Mouse (Mus musculus): ENCODE data around the gene Ascl5. TPM values are rescaled to one million over a fixed set of nuclear protein-coding genes. Genes with fewer than 3 reads are reported as not detected.

Gene Ascl5
- total and polyA plus RNA-seq, 2 experiments from 2014 or later, result not detected

DNA sequence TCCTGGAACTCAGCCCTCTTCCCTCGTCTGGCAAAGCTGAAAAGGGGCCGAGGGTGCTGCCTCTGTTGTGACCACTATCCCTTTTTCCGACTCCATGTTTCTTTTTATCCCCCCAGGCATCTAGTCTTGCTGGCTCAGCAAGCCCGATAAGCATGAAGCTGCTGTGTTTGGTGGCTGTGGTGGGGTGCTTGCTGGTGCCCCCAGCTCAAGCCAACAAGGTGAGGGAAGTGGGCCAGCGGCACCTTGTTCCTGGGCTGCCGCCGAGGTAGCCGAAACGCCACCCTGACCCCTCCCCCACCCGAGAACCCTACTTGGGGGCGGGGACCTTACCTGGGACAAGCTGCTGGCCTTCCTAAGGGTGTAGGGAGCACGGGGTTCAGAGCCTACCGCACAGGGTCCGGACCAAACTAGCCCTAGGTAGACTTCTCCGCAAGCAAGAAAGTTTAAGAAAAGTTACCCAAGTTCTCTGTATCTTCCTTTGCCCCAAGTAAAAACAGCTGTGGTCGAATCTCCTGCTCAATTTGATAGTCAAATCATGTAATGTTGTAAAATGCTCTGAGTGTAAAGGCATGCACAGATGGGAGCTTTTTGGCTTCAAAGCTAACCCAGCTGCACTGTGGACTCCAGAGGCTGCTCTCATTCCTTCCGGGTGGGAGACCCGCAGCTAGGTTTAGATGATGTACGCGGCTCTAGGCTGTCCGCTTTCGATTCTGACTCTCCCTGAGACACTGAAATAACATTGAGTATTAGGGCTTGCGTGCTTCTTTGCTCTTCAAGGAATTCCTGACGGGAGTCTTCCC, 32.0 kb upstream of the Ascl5 start:
- peak overlapping the region; percentile 23; the same call in 1 of the 2 replicates for H3K27ac ChIP-seq (ENCODE audit: low read depth)
- peaks cover 9% of the 10 kb centered on the region; the same call in 1 of the 2 replicates for H3K36me3 ChIP-seq (replicated peaks; ENCODE audit: control insufficient read depth, insufficient read depth, low read length)
- H3K4me1 ChIP-seq (ENCODE audit: control insufficient read depth, insufficient read depth), result 0 out of 2 replicates have a peak, but pooled peaks cover 12% of the 10 kb centered on the region
- TF ChIP-seq CTCF (IDR thresholded peaks at IDR 0.05; ENCODE audit: low read depth), result no peak
- TF ChIP-seq EP300 (IDR thresholded peaks at IDR 0.05; ENCODE audit: low read depth), result no peak
- peak overlapping the region; percentile 87 for H3K9ac ChIP-seq (replicated peaks; ENCODE audit: low read depth, low read length)
- peak overlapping the region; percentile 97 for H3K4me3 ChIP-seq (ENCODE audit: low read depth, low read length)
- H3K9me3 ChIP-seq (replicated peaks; ENCODE audit: control insufficient read depth, low read length), result no peaks in the 10 kb centered on the region
- DNase-seq (ENCODE audit: low spot score) (no peak), ATAC-seq (ENCODE audit: insufficient read depth, low read depth) (peak; percentile 27)
- H3K4me2 ChIP-seq (ENCODE audit: low read depth, low read length), result peak overlapping the region; percentile 96
- no peaks in the 10 kb centered on the region for H3K27me3 ChIP-seq (ENCODE audit: control insufficient read depth, insufficient read depth, low read length)
- WGBS, result 6% methylated on average over 24 of the region's 24 CpGs

DNA sequence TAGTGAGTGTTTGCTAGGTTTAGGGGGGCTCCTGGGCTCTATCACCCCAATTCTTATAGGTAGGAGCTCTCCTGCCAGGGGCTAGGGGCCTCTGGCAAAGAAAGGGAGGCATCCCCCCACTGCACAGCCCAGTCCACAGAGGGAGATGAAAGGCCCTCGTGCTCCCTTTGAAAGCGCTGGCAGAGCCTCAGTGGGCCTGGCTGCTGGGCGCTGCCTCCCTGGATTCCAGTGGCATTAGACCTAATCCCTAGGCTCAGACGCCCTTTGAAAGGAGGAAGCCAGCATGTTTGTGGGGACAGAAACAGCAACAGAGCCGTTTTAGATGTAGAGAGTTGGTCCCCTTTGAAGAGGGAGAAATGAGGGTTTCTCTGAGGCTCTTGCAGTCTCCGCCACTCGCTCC, 20.4 kb upstream of the Ascl5 start:
- Histone ChIP-seq H3K27ac (ENCODE audit: low read depth) (no peak overlapping the region), H3K4me3 (ENCODE audit: low read depth, low read length) (no peak overlapping the region), H3K4me2 (ENCODE audit: low read depth, low read length) (no peak overlapping the region), H3K4me1 (ENCODE audit: control insufficient read depth, insufficient read depth) (no peaks in the 10 kb centered on the region), H3K9ac (replicated peaks; ENCODE audit: low read depth, low read length) (no peak overlapping the region), H3K9me3 (replicated peaks; ENCODE audit: control insufficient read depth, low read length) (no peaks in the 10 kb centered on the region), H3K27me3 (ENCODE audit: control insufficient read depth, insufficient read depth, low read length) (no peaks in the 10 kb centered on the region), H3K36me3 (replicated peaks; ENCODE audit: control insufficient read depth, insufficient read depth, low read length) (peaks cover 77% of the 10 kb centered on the region)
- ATAC-seq (ENCODE audit: insufficient read depth, low read depth) (no peak), DNase-seq (ENCODE audit: low spot score) (no peak)
- WGBS, result 77% methylated on average over 7 of the region's 7 CpGs
- no peak for TF ChIP-seq CTCF (IDR thresholded peaks at IDR 0.05; ENCODE audit: low read depth)
- TF ChIP-seq EP300 (IDR thresholded peaks at IDR 0.05; ENCODE audit: low read depth), result no peak

DNA sequence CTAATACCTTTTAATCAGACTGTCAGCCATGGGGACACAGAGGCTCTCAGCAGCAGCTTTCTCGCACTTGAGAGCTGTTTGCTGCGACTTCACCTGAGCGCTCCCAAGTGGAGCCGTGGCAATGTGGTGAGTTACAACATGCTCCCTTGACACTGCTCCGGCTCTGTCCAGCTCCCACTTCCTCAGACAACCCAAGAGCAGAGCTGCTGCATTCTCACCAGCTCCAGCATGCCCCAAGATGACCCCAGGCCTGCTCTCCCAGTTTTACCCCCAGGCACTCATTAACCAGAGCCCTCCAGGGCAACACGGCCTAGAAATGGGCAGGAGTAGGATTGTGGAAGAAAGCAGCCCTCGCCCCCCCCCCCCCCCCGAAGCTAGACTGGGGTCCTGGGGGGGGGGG, 18.9 kb upstream of the Ascl5 start:
- ATAC-seq (ENCODE audit: insufficient read depth, low read depth), result no peak

DNA sequence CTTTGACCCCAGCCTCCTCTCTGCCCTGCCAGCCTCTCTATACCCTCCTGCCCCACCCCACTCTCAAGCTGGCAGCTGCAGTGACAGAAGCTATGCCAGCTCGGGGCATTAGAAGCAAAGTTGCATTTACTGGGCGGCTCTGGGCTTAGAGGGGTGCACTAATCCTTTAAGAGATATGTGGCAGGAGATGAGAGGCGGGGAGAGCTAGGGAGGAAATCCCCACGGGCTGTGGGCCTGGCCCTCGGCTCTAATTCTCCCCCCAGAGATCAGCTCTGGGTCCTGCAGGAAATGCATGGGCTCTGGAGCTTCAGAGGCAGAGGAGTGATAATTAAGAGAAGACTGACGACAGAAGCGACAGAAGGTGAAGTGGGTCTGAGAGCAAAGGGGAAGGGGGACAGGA, 17.6 kb upstream of the Ascl5 start:
- ATAC-seq (ENCODE audit: insufficient read depth, low read depth), result no peak
- no peaks in the 10 kb centered on the region for H3K9me3 ChIP-seq (replicated peaks; ENCODE audit: control insufficient read depth, low read length)
- H3K36me3 ChIP-seq (replicated peaks; ENCODE audit: control insufficient read depth, insufficient read depth, low read length), result peaks cover 51% of the 10 kb centered on the region
- TF ChIP-seq CTCF (IDR thresholded peaks at IDR 0.05; ENCODE audit: low read depth) (no peak), EP300 (IDR thresholded peaks at IDR 0.05; ENCODE audit: low read depth) (no peak)
- H3K4me1 ChIP-seq (ENCODE audit: control insufficient read depth, insufficient read depth), result no peaks in the 10 kb centered on the region
- no peak overlapping the region for H3K4me2 ChIP-seq (ENCODE audit: low read depth, low read length)
- H3K4me3 ChIP-seq (ENCODE audit: low read depth, low read length), result no peak overlapping the region
- H3K27me3 ChIP-seq (ENCODE audit: control insufficient read depth, insufficient read depth, low read length), result no peaks in the 10 kb centered on the region
- no peak overlapping the region for H3K9ac ChIP-seq (replicated peaks; ENCODE audit: low read depth, low read length)
- 49% methylated on average over 7 of the region's 7 CpGs for WGBS
- DNase-seq (ENCODE audit: low spot score), result no peak
- no peak overlapping the region for H3K27ac ChIP-seq (ENCODE audit: low read depth)

More for the DNA sequence above, 18.9 kb upstream of the Ascl5 start:
- no peaks in the 10 kb centered on the region for H3K9me3 ChIP-seq (replicated peaks; ENCODE audit: control insufficient read depth, low read length)
- H3K27ac ChIP-seq (ENCODE audit: low read depth), result no peak overlapping the region
- no peak overlapping the region for H3K4me2 ChIP-seq (ENCODE audit: low read depth, low read length)
- peaks cover 64% of the 10 kb centered on the region for H3K36me3 ChIP-seq (replicated peaks; ENCODE audit: control insufficient read depth, insufficient read depth, low read length)
- H3K4me3 ChIP-seq (ENCODE audit: low read depth, low read length), result no peak overlapping the region
- no peak for DNase-seq (ENCODE audit: low spot score)
- no peaks in the 10 kb centered on the region for H3K27me3 ChIP-seq (ENCODE audit: control insufficient read depth, insufficient read depth, low read length)
- H3K4me1 ChIP-seq (ENCODE audit: control insufficient read depth, insufficient read depth), result no peaks in the 10 kb centered on the region
- H3K9ac ChIP-seq (replicated peaks; ENCODE audit: low read depth, low read length), result no peak overlapping the region
- 80% methylated on average over 6 of the region's 8 CpGs for whole genome bisulfite sequencing
- TF ChIP-seq CTCF (IDR thresholded peaks at IDR 0.05; ENCODE audit: low read depth) (no peak), EP300 (IDR thresholded peaks at IDR 0.05; ENCODE audit: low read depth) (no peak)

DNA sequence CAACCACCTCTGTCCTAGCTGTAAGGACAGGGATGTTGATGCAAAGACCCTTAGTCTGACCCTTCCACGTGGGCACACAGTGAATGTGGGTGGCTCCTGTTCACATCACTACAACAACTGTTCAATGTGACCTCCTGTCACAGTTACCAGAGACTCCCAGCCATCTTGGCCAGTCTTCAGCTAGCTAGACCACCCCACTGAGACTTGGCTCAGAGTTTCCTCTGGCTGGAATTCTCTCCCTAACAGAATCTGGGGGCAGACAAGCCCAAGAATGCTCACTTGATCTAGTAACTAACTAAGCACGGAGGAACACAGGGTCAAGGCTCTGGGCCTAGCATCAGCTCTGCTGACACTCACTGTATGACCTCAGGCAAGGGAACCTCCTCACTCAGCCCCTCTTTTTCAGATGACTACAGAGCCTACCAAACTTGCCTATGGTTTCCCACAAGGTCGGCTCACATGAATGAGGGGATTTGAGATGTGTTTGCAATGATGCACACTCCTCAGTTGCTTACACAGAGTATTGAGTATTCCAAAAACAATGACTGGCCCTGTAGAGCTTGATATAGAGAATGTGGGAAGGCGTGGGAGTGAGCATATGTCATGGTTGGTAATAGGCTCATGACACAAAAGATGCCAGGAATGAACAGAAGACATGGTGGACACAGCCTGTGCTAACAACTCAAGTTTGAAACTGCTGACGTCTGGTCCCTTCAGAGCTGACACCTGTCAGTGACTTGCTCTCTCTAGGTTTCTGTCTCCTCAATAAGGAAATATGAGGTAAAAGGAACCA, 11.7 kb upstream of the Ascl5 start:
- no peak overlapping the region for H3K4me3 ChIP-seq (ENCODE audit: low read depth, low read length)
- no peak for DNase-seq (ENCODE audit: low spot score)
- ATAC-seq (ENCODE audit: insufficient read depth, low read depth), result no peak
- no peak overlapping the region for H3K4me2 ChIP-seq (ENCODE audit: low read depth, low read length)
- H3K4me1 ChIP-seq (ENCODE audit: control insufficient read depth, insufficient read depth), result no peaks in the 10 kb centered on the region
- H3K36me3 ChIP-seq (replicated peaks; ENCODE audit: control insufficient read depth, insufficient read depth, low read length), result peaks cover 14% of the 10 kb centered on the region
- WGBS, result 67% methylated on average over 5 of the region's 5 CpGs
- H3K27me3 ChIP-seq (ENCODE audit: control insufficient read depth, insufficient read depth, low read length), result peaks cover 13% of the 10 kb centered on the region
- H3K27ac ChIP-seq (ENCODE audit: low read depth), result no peak overlapping the region
- no peak overlapping the region for H3K9ac ChIP-seq (replicated peaks; ENCODE audit: low read depth, low read length)
- TF ChIP-seq CTCF (IDR thresholded peaks at IDR 0.05; ENCODE audit: low read depth) (no peak), EP300 (IDR thresholded peaks at IDR 0.05; ENCODE audit: low read depth) (no peak)
- H3K9me3 ChIP-seq (replicated peaks; ENCODE audit: control insufficient read depth, low read length), result no peaks in the 10 kb centered on the region

Data from heart, postnatal 0 days (tissue).